Comparison of ENCODE assay signal across 11 mouse cellular contexts in the genomic region with DNA sequence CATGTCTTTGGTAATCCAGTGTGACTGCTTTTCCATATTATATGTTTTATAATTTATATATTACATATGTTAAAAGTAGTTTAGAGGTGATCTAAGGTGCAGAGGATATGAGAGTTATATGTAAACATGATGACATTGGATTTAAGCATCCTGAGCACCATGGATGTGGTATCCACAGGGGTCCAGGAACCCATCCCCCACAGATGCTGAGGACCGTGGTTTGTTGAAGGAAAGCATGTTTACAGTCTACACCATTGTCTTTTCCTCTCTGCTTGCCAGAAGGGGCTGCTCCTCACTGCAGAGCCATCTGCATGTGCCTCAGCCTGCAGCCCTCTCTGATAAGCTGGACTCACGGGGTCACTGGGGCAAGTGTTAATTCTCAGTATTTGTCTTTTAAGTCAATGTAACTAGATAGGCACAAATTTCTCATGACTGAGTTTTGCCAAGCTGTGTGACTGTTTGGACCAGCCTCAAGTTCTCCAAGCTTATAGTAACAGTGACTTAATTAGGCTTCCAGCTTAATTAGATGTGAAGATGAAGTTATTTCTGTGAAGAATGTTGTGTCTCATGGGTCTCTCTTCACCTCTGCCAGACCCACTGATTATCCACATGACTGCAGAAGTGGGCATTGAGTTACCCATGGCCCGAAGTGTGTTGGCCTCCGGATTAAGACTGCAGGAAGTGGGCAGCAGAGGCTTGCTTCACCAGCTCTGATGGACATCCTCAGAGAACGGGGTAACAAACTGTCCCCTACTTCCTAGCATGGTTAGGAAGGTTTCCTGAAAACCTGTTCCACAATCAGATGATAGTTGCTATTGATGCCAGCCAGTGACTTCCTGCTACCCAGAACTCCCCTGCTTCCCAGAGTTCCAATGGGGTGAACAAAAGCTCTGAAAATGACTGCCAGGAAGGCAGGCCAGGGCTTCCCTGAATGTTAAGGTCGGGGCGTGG. TPM values are rescaled to one million over a fixed set of nuclear protein-coding genes. Genes with fewer than 3 reads are reported as not detected.
A peak's percentile ranks its signal among the peaks of the same experiment; 100 is the strongest.
DNase-seq lines count a peak whose midpoint lies in the region; ATAC-seq and TF ChIP-seq lines count a peak whose summit lies in the region.
"Had no signal": no experiment of that assay in that cellular context is flagged by ENCODE, and none has a peak within 500 bp of the region (broad histone marks: within the 10 kb centered on the region; RNA-seq: fewer than 3 reads in every experiment).

No protein-coding gene starts in this region.

- H3K4me2 ChIP-seq in forebrain, embryonic 16.5 days (ENCODE audit: low read length) = no peak overlapping the region
- H3K4me2 ChIP-seq in midbrain, embryonic 16.5 days (ENCODE audit: low read length) = no peak overlapping the region
- H3K4me2 ChIP-seq: embryonic facial prominence, embryonic 15.5 days had no signal

- H3K27ac ChIP-seq in left cerebral cortex, adult 2 months = peak overlapping the region; percentile 93
- H3K27ac ChIP-seq in forebrain, embryonic 16.5 days (ENCODE audit: low read length) = peak overlapping the region; percentile 37
- peak overlapping the region; percentile 42 for H3K27ac ChIP-seq in midbrain, embryonic 16.5 days (ENCODE audit: low read length)

- intact Hi-C loops in left cerebral cortex, adult 2 months (cut with DNase I) = loop anchor here (5.0 kb wide), 1 partner anchor 84 kb away; a partner anchor contains a TSS
- intact Hi-C loops in left cerebral cortex, postnatal 25 days (cut with DNase I) = loop anchor here (5.0 kb wide), 1 partner anchor 59 kb away; no protein-coding TSS in a partner anchor
- intact Hi-C loops in gastrocnemius, postnatal 36 days (cut with DNase I) = no loop called here

- WGBS in forebrain, embryonic 16.5 days = 52% methylated on average over 7 of the region's 7 CpGs
- 54% methylated on average over 7 of the region's 7 CpGs for WGBS in midbrain, embryonic 16.5 days

- H3K4me3 ChIP-seq in left cerebral cortex, adult 2 months = no peak overlapping the region
- no peak overlapping the region for H3K4me3 ChIP-seq in forebrain, embryonic 16.5 days (replicated peaks; ENCODE audit: low read length)
- no peak overlapping the region for H3K4me3 ChIP-seq in midbrain, embryonic 16.5 days (ENCODE audit: low read depth, low read length)
- H3K4me3 ChIP-seq: embryonic facial prominence, embryonic 15.5 days had no signal

- no peaks in the 10 kb centered on the region for H3K27me3 ChIP-seq in forebrain, embryonic 16.5 days (replicated peaks; ENCODE audit: control insufficient read depth, insufficient read depth, low read length)
- no peaks in the 10 kb centered on the region for H3K27me3 ChIP-seq in midbrain, embryonic 16.5 days (ENCODE audit: control insufficient read depth, insufficient read depth, low read depth, low read length)
- H3K27me3 ChIP-seq: embryonic facial prominence, embryonic 15.5 days had no signal

- peaks cover 51% of the 10 kb centered on the region for H3K4me1 ChIP-seq in forebrain, embryonic 16.5 days (replicated peaks; ENCODE audit: control insufficient read depth, insufficient read depth, low read length)
- H3K4me1 ChIP-seq in midbrain, embryonic 16.5 days (ENCODE audit: control insufficient read depth, insufficient read depth, low read length) = peaks cover 30% of the 10 kb centered on the region

- no peak for TF ChIP-seq CTCF in left cerebral cortex, adult 2 months (IDR thresholded peaks at IDR 0.05)

- no peak overlapping the region for H3K9ac ChIP-seq in forebrain, embryonic 16.5 days (replicated peaks; ENCODE audit: low read depth, low read length)
- no peak overlapping the region for H3K9ac ChIP-seq in midbrain, embryonic 16.5 days (ENCODE audit: low read depth, low read length)
- H3K9ac ChIP-seq: embryonic facial prominence, embryonic 15.5 days had no signal

- no peaks in the 10 kb centered on the region for H3K36me3 ChIP-seq in forebrain, embryonic 16.5 days (ENCODE audit: control insufficient read depth, insufficient read depth)
- H3K36me3 ChIP-seq in midbrain, embryonic 16.5 days (ENCODE audit: control insufficient read depth, insufficient read depth, low read length) = no peaks in the 10 kb centered on the region
- H3K36me3 ChIP-seq: embryonic facial prominence, embryonic 15.5 days had no signal

- 0 out of 2 replicates have a peak, but pooled peaks have one; percentile 7 for ATAC-seq in forebrain, embryonic 16.5 days
- ATAC-seq in midbrain, embryonic 16.5 days = no peak

- peak; percentile 24 for DNase-seq in embryo, embryonic 9.5 days (ENCODE audit: extremely low spot score)
- no peak for DNase-seq in embryo, embryonic 11 days
- DNase-seq in left cerebral cortex, adult 2 months (ENCODE audit: extremely low spot score in 1 of 2, low spot score in 2 of 2) = no peak
- no peak for DNase-seq in left cerebral cortex, postnatal 25 days (ENCODE audit: low spot score in 2 of 2)
- DNase-seq in testis, postnatal 10 days (ENCODE audit: low spot score) = no peak
- DNase-seq in gastrocnemius, postnatal 36 days = no peak
- DNase-seq: heart, postnatal 4 days; kidney, postnatal 10 days had no signal

- H3K9me3 ChIP-seq in forebrain, embryonic 16.5 days (ENCODE audit: control insufficient read depth, low read length) = no peaks in the 10 kb centered on the region
- H3K9me3 ChIP-seq in midbrain, embryonic 16.5 days (replicated peaks; ENCODE audit: control insufficient read depth, low read length, poor library complexity, severe bottlenecking) = no peaks in the 10 kb centered on the region
- H3K9me3 ChIP-seq: embryonic facial prominence, embryonic 15.5 days had no signal

RNA-seq across cellular contexts. Expression of a gene that starts 14.0 kb away (rescaled TPM):
- 100 to 1,000 TPM; 310 to 316 TPM for total RNA-seq in left cerebral cortex, adult 2 months (2021)
- total RNA-seq in left cerebral cortex, postnatal 25 days (2021) = 100 to 1,000 TPM; 293 to 302 TPM
- polyA plus RNA-seq in forebrain, embryonic 16.5 days (2015; fragmentation: Nextera tagmentation; extraction: Ambion mirVana) = 19.5 and 22.6 TPM in 2 replicates
- polyA plus RNA-seq in midbrain, embryonic 16.5 days (2015; fragmentation: Nextera tagmentation; extraction: Ambion mirVana) = 12.4 and 16.2 TPM in 2 replicates
- 10 to 100 TPM; 36.7 to 37.8 TPM for total RNA-seq in gastrocnemius, postnatal 36 days (2021)

RNA-seq across cellular contexts. Expression of a gene that starts 41.2 kb away (rescaled TPM):
- total RNA-seq in left cerebral cortex, adult 2 months (2021) = 10 to 100 TPM; 64.9 to 80.9 TPM
- total RNA-seq in left cerebral cortex, postnatal 25 days (2021) = 10 to 100 TPM; 73.8 to 88.5 TPM
- polyA plus RNA-seq in forebrain, embryonic 16.5 days (2015; fragmentation: Nextera tagmentation; extraction: Ambion mirVana) = 265 and 266 TPM in 2 replicates
- polyA plus RNA-seq in midbrain, embryonic 16.5 days (2015; fragmentation: Nextera tagmentation; extraction: Ambion mirVana) = 220 and 238 TPM in 2 replicates
- total RNA-seq in gastrocnemius, postnatal 36 days (2021) = 10 to 100 TPM; 43.6 to 48.1 TPM

Comparison
In these comparisons a context has a peak if more than half of its experiments do, and no peak if none do; other contexts are left out.
1. H3K27ac ChIP-seq: peak in every context shown above with its lines; median percentile 93 in left cerebral cortex, adult 2 months; 42 in midbrain, embryonic 16.5 days; 37 in forebrain, embryonic 16.5 days.
2. RNA of a gene that starts 14.0 kb away (total RNA-seq): 310 to 316 TPM in left cerebral cortex, adult 2 months and 293 to 302 TPM in left cerebral cortex, postnatal 25 days; 36.7 to 37.8 TPM in gastrocnemius, postnatal 36 days; every median in the first group is over 4 times any median in the second.